Mouse (Mus musculus) erythroblast, embryonic 14.5 days (primary cell): ENCODE results near the gene Fibin. TPM values are rescaled to one million over a fixed set of nuclear protein-coding genes. Genes with fewer than 3 reads are reported as not detected.

Source experiments
- H3K27me3 ChIP-seq: 2 replicates; pipeline ENCODE4 v1.6.1; 2012; ENCODE audit warnings: inconsistent platforms; ENCODE audit not compliant: control insufficient read depth
- H3K36me3 ChIP-seq: 2 replicates; pipeline ENCODE4 v1.6.1; 2012; ENCODE audit warnings: mild to moderate bottlenecking, inconsistent platforms; ENCODE audit not compliant: control insufficient read depth
- H3K4me1 ChIP-seq: 2 replicates; pipeline ENCODE4 v1.6.1; 2012; ENCODE audit warnings: inconsistent platforms; ENCODE audit not compliant: control insufficient read depth
- H3K4me3 ChIP-seq: replicated peaks from 2 replicates; pipeline ENCODE3; 2012; ENCODE audit warnings: moderate library complexity, mild to moderate bottlenecking, inconsistent platforms
- H3K9me3 ChIP-seq: 2 replicates; pipeline ENCODE4 v1.6.1; 2012; ENCODE audit warnings: low read length, inconsistent platforms, mixed read lengths; ENCODE audit not compliant: control insufficient read depth
- GATA1 ChIP-seq: IDR thresholded peaks from 2 replicates; pipeline ENCODE4 v1.6.1; 2012; ENCODE audit warnings: low read length, inconsistent platforms, mixed read lengths
- TAL1 ChIP-seq: IDR thresholded peaks from 3 replicates; pipeline ENCODE4 v1.6.1; 2012; ENCODE audit warnings: low read length, inconsistent platforms, mixed read lengths
- polyA plus RNA-seq: library from polyadenylated mRNA; stranded (reverse); fragments of >175 nt; gene quantifications from 2 replicates; pipeline ENCODE4 v1.2.3, GENCODE M21; 2012

The Fibin gene
- polyA plus RNA-seq, 1 experiment = not detected

DNA sequence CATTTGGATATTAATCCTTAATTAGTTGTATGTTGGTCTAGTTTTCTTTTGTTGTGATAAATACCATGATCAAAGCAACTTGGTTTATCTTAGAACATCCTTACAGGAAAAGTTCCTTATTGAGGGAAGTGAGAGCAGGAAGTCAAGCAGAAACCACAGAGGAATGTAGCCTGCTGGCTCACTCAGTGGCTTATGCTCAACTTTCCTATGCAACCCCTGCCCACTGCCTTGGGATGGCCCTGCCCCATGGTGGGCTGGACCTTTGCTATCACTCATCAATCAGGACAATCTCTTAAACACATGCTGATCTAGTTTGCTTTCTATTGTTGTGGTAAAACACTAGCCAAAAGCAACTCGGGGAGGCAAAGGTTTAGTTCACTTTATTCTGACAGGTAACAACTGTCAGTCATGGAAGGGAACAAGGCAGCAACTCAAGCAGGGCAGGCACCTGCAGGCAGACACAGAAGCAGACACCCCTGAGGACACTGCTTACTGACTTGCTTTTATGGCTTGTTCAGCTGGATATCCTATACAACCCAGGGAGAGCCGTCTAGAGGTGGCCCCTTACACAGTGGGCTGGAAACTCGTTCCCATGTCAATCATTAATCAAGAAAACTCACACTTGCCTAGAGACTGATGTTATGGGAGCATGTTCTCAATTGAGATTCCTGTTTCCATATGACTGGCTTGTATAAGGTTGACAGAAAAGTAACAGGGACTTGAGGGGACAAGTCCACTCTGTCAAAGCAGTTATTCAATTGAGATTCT, 46.7 kb downstream of the Fibin start:
- TF ChIP-seq TAL1 (no peak), GATA1 (no peak)
- no peaks in the 10 kb centered on the region for H3K9me3 ChIP-seq
- H3K36me3 ChIP-seq = no peaks in the 10 kb centered on the region
- no peaks in the 10 kb centered on the region for H3K27me3 ChIP-seq
- no peak overlapping the region for H3K4me3 ChIP-seq
- no peaks in the 10 kb centered on the region for H3K4me1 ChIP-seq

DNA sequence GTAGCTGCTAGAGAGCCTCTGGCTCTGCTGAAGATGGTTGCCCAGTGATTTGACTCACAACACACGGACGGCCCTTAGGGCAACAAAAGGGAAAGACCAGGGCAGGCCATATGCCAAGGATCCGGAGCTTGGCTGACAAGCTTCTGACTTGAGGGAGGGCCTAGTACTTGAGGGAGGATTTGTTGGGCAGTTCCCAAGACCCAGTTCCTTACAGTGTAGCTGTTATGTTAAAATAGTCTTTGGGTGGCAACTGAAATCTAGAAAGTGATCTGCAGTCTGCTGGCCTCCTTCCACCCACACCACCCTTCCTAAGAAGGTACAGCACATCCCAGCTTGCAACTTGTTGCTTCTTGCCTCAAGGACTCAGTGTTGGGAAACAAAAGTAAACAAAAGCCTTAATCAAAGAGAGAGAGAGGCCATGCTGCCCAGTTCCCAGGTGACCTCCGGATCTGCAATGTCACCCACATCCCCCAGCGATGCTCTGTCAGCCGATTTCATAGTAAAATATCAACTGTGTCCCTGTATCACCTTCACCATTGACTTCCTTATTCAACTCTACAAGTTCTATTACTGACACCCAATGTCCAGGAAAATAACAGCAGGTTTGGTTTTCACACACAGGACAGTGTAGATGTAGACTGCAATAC, 48.4 kb downstream of the Fibin start, which contains the start of gene Bbox1:
Gene Bbox1 (minus strand): TSS at position 52 of the 647 bp plus-strand sequence.
- Histone ChIP-seq H3K36me3 (no peaks in the 10 kb centered on the region), H3K9me3 (no peaks in the 10 kb centered on the region), H3K27me3 (no peaks in the 10 kb centered on the region), H3K4me1 (no peaks in the 10 kb centered on the region), H3K4me3 (no peak within 1 kb of the TSS)
- TF ChIP-seq TAL1 = no peak
- TF ChIP-seq GATA1 = no peak

DNA sequence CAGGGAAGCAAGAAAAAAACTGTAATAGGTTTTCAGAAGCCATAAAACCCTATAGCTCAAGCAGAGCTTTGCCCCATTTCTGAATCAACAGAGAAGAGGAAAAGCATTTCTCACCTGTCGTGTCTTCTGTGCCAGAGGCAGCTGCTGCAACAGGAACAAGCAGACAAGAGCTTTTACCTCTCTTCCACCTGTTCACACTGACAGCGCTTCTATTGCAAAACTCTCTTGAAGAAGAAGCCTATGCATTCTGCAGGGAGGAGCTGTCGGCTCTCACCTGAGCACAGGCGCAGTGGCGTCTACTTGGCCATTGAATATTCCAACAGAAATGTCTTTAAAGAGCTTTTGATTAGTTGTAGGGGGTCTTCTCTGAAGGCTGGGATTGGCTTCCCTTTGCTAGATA, 48.9 kb downstream of the Fibin start:
- H3K4me3 ChIP-seq = no peak overlapping the region
- TF ChIP-seq GATA1 = no peak
- no peak for TF ChIP-seq TAL1
- no peaks in the 10 kb centered on the region for H3K27me3 ChIP-seq
- no peaks in the 10 kb centered on the region for H3K36me3 ChIP-seq
- no peaks in the 10 kb centered on the region for H3K4me1 ChIP-seq
- H3K9me3 ChIP-seq = no peaks in the 10 kb centered on the region

DNA sequence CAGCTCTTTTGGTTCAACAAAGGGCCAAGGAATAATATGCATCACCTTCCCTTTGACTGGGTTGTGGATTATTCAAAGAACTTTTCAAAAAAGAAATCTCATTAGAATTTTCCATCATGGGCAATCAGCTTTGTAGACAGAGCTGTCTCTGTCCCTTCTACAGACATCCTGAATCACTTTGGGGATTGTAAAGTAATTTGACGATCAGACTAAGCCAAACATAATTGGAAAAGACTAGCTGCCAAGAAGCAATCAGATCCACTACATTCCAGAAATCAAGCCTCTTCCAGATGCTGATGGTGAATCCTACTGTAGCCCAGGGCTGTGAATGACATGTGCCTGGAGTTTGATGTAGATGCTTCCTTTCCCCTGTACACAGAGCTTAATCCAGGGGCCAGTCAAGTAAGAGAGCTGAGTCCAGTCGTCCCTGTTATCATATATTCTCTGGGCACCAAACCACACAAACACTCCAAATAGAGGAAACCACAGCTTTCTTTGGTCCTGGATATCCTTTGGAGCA, 49.6 kb downstream of the Fibin start:
- H3K4me1 ChIP-seq = no peaks in the 10 kb centered on the region
- H3K4me3 ChIP-seq = no peak overlapping the region
- TF ChIP-seq GATA1 = no peak
- no peak for TF ChIP-seq TAL1
- H3K27me3 ChIP-seq = no peaks in the 10 kb centered on the region
- H3K36me3 ChIP-seq = no peaks in the 10 kb centered on the region
- H3K9me3 ChIP-seq = no peaks in the 10 kb centered on the region

Other genes with a start within 250 kb of the Fibin start
- gene Bbox1, start 48.6 kb downstream of the Fibin start, polyA plus RNA-seq = not detected in 2 replicates
- not detected in 2 replicates for gene Slc5a12, start 234.1 kb upstream of the Fibin start, polyA plus RNA-seq